Mouse (Mus musculus) myocyte (in vitro differentiated cells): ENCODE measurements at regions not wholly inside any gene's neighbourhood (a gene's known extent, or its start where the extent isn't known, plus 50 kb on each side); places are given as distances from the start of the nearest gene placed in this dataset.

ENCODE experiments used
- H3K27me3 ChIP-seq: one replicate; pipeline ENCODE4 v1.6.1; 2011; ENCODE audit not compliant: control insufficient read depth, insufficient read depth, insufficient read length
- H3K36me3 ChIP-seq: one replicate; pipeline ENCODE4 v1.6.1; 2011; ENCODE audit not compliant: control insufficient read depth, insufficient read depth
- H3K4me2 ChIP-seq: one replicate; pipeline ENCODE4 v1.6.1; 2011; ENCODE audit warnings: low read depth, control low read depth
- H3K4me3 ChIP-seq: one replicate; pipeline ENCODE4 v1.5.1; 2011; ENCODE audit warnings: mild to moderate bottlenecking, control low read depth, moderate library complexity
- H3K79me2 ChIP-seq: one replicate; pipeline ENCODE4 v1.6.1; 2011; ENCODE audit not compliant: control insufficient read depth, insufficient read depth
- H3ac ChIP-seq: one replicate; pipeline ENCODE4 v1.6.1; 2011; ENCODE audit not compliant: control insufficient read depth, insufficient read length
- CEBPB ChIP-seq: IDR thresholded peaks from 2 replicates; pipeline ENCODE4 v1.6.1; 2011; ENCODE audit warnings: mild to moderate bottlenecking, moderate library complexity; ENCODE audit not compliant: poor library complexity, insufficient read depth, severe bottlenecking
- E2F4 ChIP-seq: IDR thresholded peaks from one replicate; pipeline ENCODE4 v1.6.1; 2011; ENCODE audit warnings: mild to moderate bottlenecking, control low read depth, moderate library complexity; ENCODE audit not compliant: insufficient read depth
- MAX ChIP-seq: IDR thresholded peaks from one replicate; pipeline ENCODE4 v1.6.1; 2011; ENCODE audit warnings: low read depth, mild to moderate bottlenecking, control low read depth
- MYOD1 ChIP-seq, 3 experiments: IDR thresholded peaks; one replicate each; pipeline ENCODE4 v1.6.1; 2011; ENCODE audit warnings: control low read depth in 2 of 3, low read depth in 2 of 3, mild to moderate bottlenecking in 2 of 3, moderate library complexity in 1 of 3; ENCODE audit not compliant: insufficient read length in 2 of 3, control insufficient read depth in 1 of 3
- MYOG ChIP-seq, 3 experiments: IDR thresholded peaks; one replicate each; pipeline ENCODE4 v1.6.1; 2011; ENCODE audit warnings: control low read depth in 2 of 3, low read depth in 2 of 3, mild to moderate bottlenecking in 2 of 3; ENCODE audit not compliant: insufficient read length in 2 of 3, control insufficient read depth in 1 of 3, insufficient read depth in 1 of 3
- POLR2A ChIP-seq: IDR thresholded peaks from one replicate; pipeline ENCODE4 v1.6.1; 2011; ENCODE audit warnings: low read depth, mild to moderate bottlenecking, control low read depth, moderate library complexity; ENCODE audit not compliant: insufficient read length
- POLR2AphosphoS2 ChIP-seq: IDR thresholded peaks from one replicate; pipeline ENCODE4 v1.6.1; 2011; ENCODE audit warnings: low read depth, control low read depth; ENCODE audit not compliant: insufficient read length
- REST ChIP-seq: IDR thresholded peaks from one replicate; pipeline ENCODE4 v1.6.1; 2011; ENCODE audit warnings: mild to moderate bottlenecking, control low read depth, moderate library complexity; ENCODE audit not compliant: insufficient read depth, insufficient read length
- SRF ChIP-seq: IDR thresholded peaks from one replicate; pipeline ENCODE4 v1.6.1; 2011; ENCODE audit warnings: low read depth; ENCODE audit not compliant: control insufficient read depth, insufficient read length
- TCF12 ChIP-seq: IDR thresholded peaks from one replicate; pipeline ENCODE4 v1.6.1; 2011; ENCODE audit warnings: mild to moderate bottlenecking, control low read depth; ENCODE audit not compliant: poor library complexity, insufficient read depth, severe bottlenecking
- TCF3 ChIP-seq: IDR thresholded peaks from one replicate; pipeline ENCODE4 v1.6.1; 2011; ENCODE audit warnings: low read depth, control low read depth; ENCODE audit not compliant: insufficient read length
- USF1 ChIP-seq: IDR thresholded peaks from one replicate; pipeline ENCODE4 v1.6.1; 2011; ENCODE audit warnings: low read depth, mild to moderate bottlenecking, control low read depth, moderate library complexity

DNA sequence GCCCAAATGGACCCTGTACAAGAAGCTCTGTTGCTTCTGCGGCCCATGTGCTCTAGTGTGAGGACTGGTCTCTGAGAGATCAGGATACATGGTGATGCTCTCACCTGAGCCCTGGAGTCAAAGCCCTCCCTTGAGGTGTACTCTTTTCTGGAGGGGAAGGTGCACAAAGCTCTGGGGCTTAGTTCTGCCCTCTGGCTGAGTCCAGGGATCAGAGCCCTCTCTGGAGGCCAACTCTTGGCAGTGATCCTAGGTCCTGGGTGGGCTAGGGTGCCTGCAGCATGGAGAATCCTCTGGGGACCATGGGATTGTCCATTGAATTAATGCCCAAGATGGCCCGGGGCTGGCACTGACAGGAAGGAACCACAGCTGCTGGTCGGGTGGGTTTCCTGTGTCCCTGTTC lies 209.0 kb upstream of the Manea start:
- Histone ChIP-seq H3ac (no peak overlapping the region), H3K4me3 (no peak overlapping the region), H3K36me3 (no peaks in the 10 kb centered on the region), H3K4me2 (no peak overlapping the region), H3K79me2 (no peaks in the 10 kb centered on the region), H3K27me3 (no peaks in the 10 kb centered on the region)
- no peak for TF ChIP-seq MAX

DNA sequence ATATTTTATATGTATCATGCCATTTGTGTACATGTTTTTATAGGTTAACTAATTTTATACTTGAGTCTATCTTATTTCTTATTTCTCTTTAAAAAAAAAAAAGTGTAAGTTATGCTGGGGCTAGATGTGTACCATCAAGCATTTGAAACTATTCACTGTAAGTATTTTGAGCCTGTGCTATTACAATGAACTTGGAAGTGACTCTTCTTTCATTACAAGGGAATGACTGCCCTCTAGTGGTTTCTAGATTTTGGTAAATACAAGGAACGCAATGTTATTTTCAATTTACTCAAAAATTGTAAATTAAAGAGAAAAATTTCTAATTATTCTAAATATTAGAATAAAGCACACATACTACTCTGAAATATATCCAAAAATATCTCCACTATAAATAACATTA lies 197.1 kb upstream of the Manea start:
- Histone ChIP-seq H3K36me3 (no peaks in the 10 kb centered on the region), H3K4me2 (no peak overlapping the region)
- TF ChIP-seq MAX (no peak), MYOD1 (IDR thresholded peaks at IDR 0.05; ENCODE audit: control insufficient read depth in 1 of 3, insufficient read length in 2 of 3, low read depth in 2 of 3) (no peak), MYOG (IDR thresholded peaks at IDR 0.05; ENCODE audit: control insufficient read depth in 1 of 3, insufficient read depth in 1 of 3, insufficient read length in 2 of 3, low read depth in 2 of 3) (no peak), TCF12 (no peak), POLR2AphosphoS2 (no peak)

DNA sequence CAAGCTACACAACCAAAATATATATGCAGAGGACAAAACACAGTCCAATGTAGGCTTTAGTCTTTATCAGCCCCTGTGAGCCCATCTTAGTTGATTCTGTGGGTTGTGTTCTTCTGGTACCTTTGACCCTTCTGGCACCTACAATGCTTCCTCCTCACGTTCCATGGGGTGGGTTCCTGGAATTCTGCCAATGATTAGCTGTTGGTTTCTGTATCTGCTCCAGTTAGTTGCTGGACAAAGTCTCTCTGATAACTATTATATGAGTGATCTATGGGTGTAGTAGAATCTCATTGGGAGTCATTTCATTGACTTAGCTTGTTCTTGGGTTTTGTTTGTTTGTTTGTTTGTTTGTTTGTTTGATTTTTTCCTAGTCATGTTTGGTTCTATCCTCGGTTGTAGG lies 195.8 kb upstream of the Manea start:
- no peak overlapping the region for H3K4me2 ChIP-seq
- TF ChIP-seq USF1 (no peak), MYOG (IDR thresholded peaks at IDR 0.05; ENCODE audit: control insufficient read depth in 1 of 3, insufficient read depth in 1 of 3, insufficient read length in 2 of 3, low read depth in 2 of 3) (no peak), SRF (no peak), POLR2AphosphoS2 (no peak), MYOD1 (IDR thresholded peaks at IDR 0.05; ENCODE audit: control insufficient read depth in 1 of 3, insufficient read length in 2 of 3, low read depth in 2 of 3) (no peak), TCF12 (no peak), CEBPB (no peak), MAX (no peak), POLR2A (no peak), TCF3 (no peak), E2F4 (no peak), REST (no peak)
- no peak overlapping the region for H3ac ChIP-seq
- H3K36me3 ChIP-seq: no peaks in the 10 kb centered on the region
- H3K27me3 ChIP-seq: no peaks in the 10 kb centered on the region
- no peaks in the 10 kb centered on the region for H3K79me2 ChIP-seq
- no peak overlapping the region for H3K4me3 ChIP-seq

More for the DNA sequence above, 197.1 kb upstream of the Manea start:
- H3K79me2 ChIP-seq: no peaks in the 10 kb centered on the region
- H3K4me3 ChIP-seq: no peak overlapping the region
- H3K27me3 ChIP-seq: no peaks in the 10 kb centered on the region
- H3ac ChIP-seq: no peak overlapping the region

DNA sequence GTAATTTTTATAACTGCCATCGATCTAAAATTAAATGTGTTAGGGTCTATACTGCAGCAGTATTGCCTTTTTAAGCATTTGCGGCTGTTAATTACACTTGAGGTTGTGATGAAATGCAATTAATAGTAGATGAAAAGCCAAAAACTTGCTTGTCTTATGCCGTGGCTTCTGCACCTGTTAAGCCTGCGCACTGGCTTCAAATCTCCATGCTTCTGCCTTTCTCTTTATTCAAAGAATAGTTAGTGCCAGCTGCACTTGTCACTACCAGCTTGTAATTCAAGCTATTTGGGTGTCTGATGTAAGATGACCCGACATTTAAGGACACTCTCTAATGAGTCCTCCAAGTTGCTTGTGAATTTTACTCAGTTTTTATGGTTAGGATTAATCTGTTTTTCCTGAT lies 161.3 kb upstream of the Manea start:
- Histone ChIP-seq H3K36me3 (no peaks in the 10 kb centered on the region), H3K4me3 (no peak overlapping the region), H3K27me3 (no peaks in the 10 kb centered on the region), H3K79me2 (no peaks in the 10 kb centered on the region), H3K4me2 (no peak overlapping the region), H3ac (no peak overlapping the region)
- TF ChIP-seq MAX: no peak
- TF ChIP-seq MYOD1 (IDR thresholded peaks at IDR 0.05; ENCODE audit: control insufficient read depth in 1 of 3, insufficient read length in 2 of 3, low read depth in 2 of 3): peak; percentile 39 to 71 (median 57)
- peak in 1 of 3 experiments; percentile 57 for TF ChIP-seq MYOG (IDR thresholded peaks at IDR 0.05; ENCODE audit: control insufficient read depth in 1 of 3, insufficient read depth in 1 of 3, insufficient read length in 2 of 3, low read depth in 2 of 3)
- no peak for TF ChIP-seq TCF12

DNA sequence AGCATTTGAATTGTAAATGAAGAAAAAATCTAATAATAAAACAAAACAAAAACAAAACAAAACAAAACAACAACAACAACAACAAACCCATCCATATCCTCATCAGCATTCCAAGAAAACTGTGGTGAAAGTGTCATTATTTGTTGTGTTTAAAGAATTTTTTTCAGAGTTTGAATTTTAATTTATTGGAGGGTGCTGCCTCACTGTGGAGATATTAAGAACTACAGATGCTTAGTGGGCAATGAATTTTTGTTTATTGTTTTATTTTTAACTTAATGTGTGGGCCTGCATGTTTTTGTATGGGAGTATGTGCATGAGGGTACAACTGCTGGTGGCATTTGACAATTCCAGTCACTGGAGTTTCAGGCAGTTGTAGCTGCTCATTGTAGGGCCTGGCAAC lies 147.6 kb upstream of the Manea start:
- Histone ChIP-seq H3K27me3 (no peaks in the 10 kb centered on the region), H3K36me3 (no peaks in the 10 kb centered on the region), H3ac (no peak overlapping the region), H3K4me2 (no peak overlapping the region), H3K4me3 (no peak overlapping the region), H3K79me2 (no peaks in the 10 kb centered on the region)
- TF ChIP-seq TCF12 (no peak), MYOD1 (IDR thresholded peaks at IDR 0.05; ENCODE audit: control insufficient read depth in 1 of 3, insufficient read length in 2 of 3, low read depth in 2 of 3) (no peak), USF1 (no peak), REST (no peak), POLR2AphosphoS2 (no peak), SRF (no peak), CEBPB (no peak), POLR2A (no peak), MAX (no peak), TCF3 (no peak), E2F4 (no peak), MYOG (IDR thresholded peaks at IDR 0.05; ENCODE audit: control insufficient read depth in 1 of 3, insufficient read depth in 1 of 3, insufficient read length in 2 of 3, low read depth in 2 of 3) (no peak)
